Mouse (Mus musculus): ENCODE results near the gene Timm29. TPM values are rescaled to one million over a fixed set of nuclear protein-coding genes. Genes with fewer than 3 reads are reported as not detected.
A peak's percentile ranks its signal among the peaks of the same experiment; 100 is the strongest.

Timm29 gene
- polyA plus RNA-seq, 1 experiment from 2014 or later: 22.0 TPM

- Histone ChIP-seq H3K27ac (ENCODE audit: low read length) (no peak overlapping the region), H3K36me3 (ENCODE audit: control insufficient read depth, insufficient read depth, low read length) (no peaks in the 10 kb centered on the region), H3K4me1 (ENCODE audit: control insufficient read depth, insufficient read depth, low read length) (no peaks in the 10 kb centered on the region; the same call in 1 of the 2 replicates), H3K4me2 (ENCODE audit: low read depth, low read length) (no peak overlapping the region), H3K9me3 (ENCODE audit: control insufficient read depth, low read length) (no peaks in the 10 kb centered on the region), H3K27me3 (replicated peaks; ENCODE audit: control insufficient read depth, insufficient read depth, low read length) (no peaks in the 10 kb centered on the region), H3K9ac (ENCODE audit: low read depth, low read length) (no peak overlapping the region), H3K4me3 (ENCODE audit: low read length) (no peak overlapping the region)
- no peak for ATAC-seq
- WGBS: 84% methylated on average over 9 of the region's 10 CpGs
These were observed 33.1 kb downstream of the Timm29 start for GRCm38 (mm10) chr9:21625342-21626339.

- H3K9me3 ChIP-seq (ENCODE audit: control insufficient read depth, low read length): no peaks in the 10 kb centered on the region
- no peaks in the 10 kb centered on the region; the same call in 1 of the 2 replicates for H3K4me1 ChIP-seq (ENCODE audit: control insufficient read depth, insufficient read depth, low read length)
- no peaks in the 10 kb centered on the region for H3K36me3 ChIP-seq (ENCODE audit: control insufficient read depth, insufficient read depth, low read length)
- no peak overlapping the region for H3K4me3 ChIP-seq (ENCODE audit: low read length)
- no peak overlapping the region for H3K9ac ChIP-seq (ENCODE audit: low read depth, low read length)
- no peak overlapping the region for H3K27ac ChIP-seq (ENCODE audit: low read length)
- H3K27me3 ChIP-seq (replicated peaks; ENCODE audit: control insufficient read depth, insufficient read depth, low read length): no peaks in the 10 kb centered on the region
- no peak overlapping the region for H3K4me2 ChIP-seq (ENCODE audit: low read depth, low read length)
- ATAC-seq: no peak
These were observed 34.0 kb downstream of the Timm29 start for GRCm38 (mm10) chr9:21626571-21626970.

GRCm38 (mm10) chr9:21627145-21627795, 34.7 kb downstream of the Timm29 start:
- no peaks in the 10 kb centered on the region for H3K9me3 ChIP-seq (ENCODE audit: control insufficient read depth, low read length)
- H3K27me3 ChIP-seq (replicated peaks; ENCODE audit: control insufficient read depth, insufficient read depth, low read length): no peaks in the 10 kb centered on the region
- H3K4me3 ChIP-seq (ENCODE audit: low read length): no peak overlapping the region
- no peak overlapping the region for H3K9ac ChIP-seq (ENCODE audit: low read depth, low read length)
- H3K36me3 ChIP-seq (ENCODE audit: control insufficient read depth, insufficient read depth, low read length): no peaks in the 10 kb centered on the region
- no peak overlapping the region for H3K4me2 ChIP-seq (ENCODE audit: low read depth, low read length)
- H3K4me1 ChIP-seq (ENCODE audit: control insufficient read depth, insufficient read depth, low read length): no peaks in the 10 kb centered on the region; the same call in 1 of the 2 replicates
- ATAC-seq: no peak
- 0 out of 2 replicates have a peak overlapping the region, but pooled peaks have one; percentile 17 for H3K27ac ChIP-seq (ENCODE audit: low read length)
- WGBS: 59% methylated on average over 5 of the region's 5 CpGs

- Histone ChIP-seq H3K4me2 (ENCODE audit: low read depth, low read length) (no peak overlapping the region), H3K9ac (ENCODE audit: low read depth, low read length) (no peak overlapping the region), H3K4me3 (ENCODE audit: low read length) (no peak overlapping the region), H3K4me1 (ENCODE audit: control insufficient read depth, insufficient read depth, low read length) (no peaks in the 10 kb centered on the region; the same call in 1 of the 2 replicates), H3K36me3 (ENCODE audit: control insufficient read depth, insufficient read depth, low read length) (peaks cover 5% of the 10 kb centered on the region; the same call in 1 of the 2 replicates), H3K9me3 (ENCODE audit: control insufficient read depth, low read length) (no peaks in the 10 kb centered on the region), H3K27me3 (replicated peaks; ENCODE audit: control insufficient read depth, insufficient read depth, low read length) (no peaks in the 10 kb centered on the region), H3K27ac (ENCODE audit: low read length) (no peak overlapping the region)
- ATAC-seq: no peak
- WGBS: 74% methylated on average over 3 of the region's 3 CpGs
These were observed 38.2 kb downstream of the Timm29 start for GRCm38 (mm10) chr9:21630673-21631072.

- 79% methylated on average over 3 of the region's 3 CpGs for WGBS
- no peaks in the 10 kb centered on the region for H3K9me3 ChIP-seq (ENCODE audit: control insufficient read depth, low read length)
- no peaks in the 10 kb centered on the region for H3K27me3 ChIP-seq (replicated peaks; ENCODE audit: control insufficient read depth, insufficient read depth, low read length)
- ATAC-seq: no peak
- no peak overlapping the region for H3K4me2 ChIP-seq (ENCODE audit: low read depth, low read length)
- no peak overlapping the region for H3K9ac ChIP-seq (ENCODE audit: low read depth, low read length)
- H3K27ac ChIP-seq (ENCODE audit: low read length): no peak overlapping the region
- peaks cover 17% of the 10 kb centered on the region for H3K36me3 ChIP-seq (ENCODE audit: control insufficient read depth, insufficient read depth, low read length)
- no peaks in the 10 kb centered on the region for H3K4me1 ChIP-seq (ENCODE audit: control insufficient read depth, insufficient read depth, low read length)
- no peak overlapping the region for H3K4me3 ChIP-seq (ENCODE audit: low read length)
These were observed 40.6 kb downstream of the Timm29 start for GRCm38 (mm10) chr9:21633106-21633505.

GRCm38 (mm10) chr9:21635639-21636038, 43.1 kb downstream of the Timm29 start:
- H3K36me3 ChIP-seq (ENCODE audit: control insufficient read depth, insufficient read depth, low read length): peaks cover 28% of the 10 kb centered on the region
- no peaks in the 10 kb centered on the region for H3K4me1 ChIP-seq (ENCODE audit: control insufficient read depth, insufficient read depth, low read length)
- WGBS: 54% methylated on average over 7 of the region's 7 CpGs
- H3K4me3 ChIP-seq (ENCODE audit: low read length): no peak overlapping the region
- H3K4me2 ChIP-seq (ENCODE audit: low read depth, low read length): no peak overlapping the region
- no peaks in the 10 kb centered on the region for H3K27me3 ChIP-seq (replicated peaks; ENCODE audit: control insufficient read depth, insufficient read depth, low read length)
- H3K9ac ChIP-seq (ENCODE audit: low read depth, low read length): no peak overlapping the region
- ATAC-seq: 0 out of 2 replicates have a peak, but pooled peaks have one; percentile 3
- no peaks in the 10 kb centered on the region for H3K9me3 ChIP-seq (ENCODE audit: control insufficient read depth, low read length)
- no peak overlapping the region for H3K27ac ChIP-seq (ENCODE audit: low read length)

- no peak for ATAC-seq
- Histone ChIP-seq H3K9ac (ENCODE audit: low read depth, low read length) (no peak overlapping the region), H3K36me3 (ENCODE audit: control insufficient read depth, insufficient read depth, low read length) (peaks cover 37% of the 10 kb centered on the region), H3K4me2 (ENCODE audit: low read depth, low read length) (no peak overlapping the region), H3K27me3 (replicated peaks; ENCODE audit: control insufficient read depth, insufficient read depth, low read length) (no peaks in the 10 kb centered on the region), H3K9me3 (ENCODE audit: control insufficient read depth, low read length) (no peaks in the 10 kb centered on the region), H3K4me1 (ENCODE audit: control insufficient read depth, insufficient read depth, low read length) (no peaks in the 10 kb centered on the region), H3K4me3 (ENCODE audit: low read length) (no peak overlapping the region), H3K27ac (ENCODE audit: low read length) (no peak overlapping the region)
- WGBS: 96% methylated on average over 11 of the region's 11 CpGs
These were observed 46.5 kb downstream of the Timm29 start for GRCm38 (mm10) chr9:21639031-21639430.

MicroRNA genes within 50 kb of the gene (microRNA counts, 519-probe panel; counts per million panel counts)
- 35.7 counts per million for microRNA mmu-miR-1946b

Small RNA genes within 50 kb of the gene (microRNA-seq; reads per million reads assigned to microRNA genes)
- not detected for gene Mir1946b

Other genes with a start within 250 kb of the Timm29 start
- gene Ilf3, start 224.9 kb upstream of the Timm29 start, polyA plus RNA-seq (2015; fragmentation: Nextera tagmentation; extraction: Ambion mirVana): 119 and 127 TPM in 2 replicates
- gene Qtrt1, start 180.9 kb upstream of the Timm29 start, polyA plus RNA-seq (2015; fragmentation: Nextera tagmentation; extraction: Ambion mirVana): 51.1 and 60.3 TPM in 2 replicates
- gene Dnm2, start 167.8 kb upstream of the Timm29 start, polyA plus RNA-seq (2015; fragmentation: Nextera tagmentation; extraction: Ambion mirVana): 77.7 and 82.5 TPM in 2 replicates
- 72.6 and 79.7 TPM in 2 replicates for gene Tmed1, start 82.5 kb upstream of the Timm29 start, polyA plus RNA-seq (2015; fragmentation: Nextera tagmentation; extraction: Ambion mirVana)
- 2.1 and 3.2 TPM in 2 replicates for gene AB124611, start 66.5 kb upstream of the Timm29 start, polyA plus RNA-seq (2015; fragmentation: Nextera tagmentation; extraction: Ambion mirVana)
- gene Carm1, start 45.8 kb upstream of the Timm29 start, polyA plus RNA-seq (2015; fragmentation: Nextera tagmentation; extraction: Ambion mirVana): 14.3 and 15.1 TPM in 2 replicates
- gene Yipf2, start 106 bp downstream of the Timm29 start, polyA plus RNA-seq (2015; fragmentation: Nextera tagmentation; extraction: Ambion mirVana): 34.0 and 34.7 TPM in 2 replicates
- 59.5 and 61.2 TPM in 2 replicates for gene Smarca4, start 23.4 kb downstream of the Timm29 start, polyA plus RNA-seq (2015; fragmentation: Nextera tagmentation; extraction: Ambion mirVana)
- 86.7 and 88.2 TPM in 2 replicates for gene Ldlr, start 130.8 kb downstream of the Timm29 start, polyA plus RNA-seq (2015; fragmentation: Nextera tagmentation; extraction: Ambion mirVana)
- 85.5 and 106 TPM in 2 replicates for gene Spc24, start 167.6 kb downstream of the Timm29 start, polyA plus RNA-seq (2015; fragmentation: Nextera tagmentation; extraction: Ambion mirVana)
- gene Kank2, start 206.0 kb downstream of the Timm29 start, polyA plus RNA-seq (2015; fragmentation: Nextera tagmentation; extraction: Ambion mirVana): 9.7 and 9.9 TPM in 2 replicates
- 17.3 and 18.4 TPM in 2 replicates for gene Angptl8, start 242.8 kb downstream of the Timm29 start, polyA plus RNA-seq (2015; fragmentation: Nextera tagmentation; extraction: Ambion mirVana)